Mouse (Mus musculus) telencephalon, adult 2 months (tissue): ENCODE measurements at regions not wholly inside any gene's neighbourhood (a gene's known extent, or its start where the extent isn't known, plus 50 kb on each side); places are given as distances from the start of the nearest gene placed in this dataset.

Source experiments
- DNase-seq: peaks from one replicate; pipeline ENCODE4 v3.0.0-alpha.2; 2011; ENCODE audit warnings: low read depth, low spot score

DNA sequence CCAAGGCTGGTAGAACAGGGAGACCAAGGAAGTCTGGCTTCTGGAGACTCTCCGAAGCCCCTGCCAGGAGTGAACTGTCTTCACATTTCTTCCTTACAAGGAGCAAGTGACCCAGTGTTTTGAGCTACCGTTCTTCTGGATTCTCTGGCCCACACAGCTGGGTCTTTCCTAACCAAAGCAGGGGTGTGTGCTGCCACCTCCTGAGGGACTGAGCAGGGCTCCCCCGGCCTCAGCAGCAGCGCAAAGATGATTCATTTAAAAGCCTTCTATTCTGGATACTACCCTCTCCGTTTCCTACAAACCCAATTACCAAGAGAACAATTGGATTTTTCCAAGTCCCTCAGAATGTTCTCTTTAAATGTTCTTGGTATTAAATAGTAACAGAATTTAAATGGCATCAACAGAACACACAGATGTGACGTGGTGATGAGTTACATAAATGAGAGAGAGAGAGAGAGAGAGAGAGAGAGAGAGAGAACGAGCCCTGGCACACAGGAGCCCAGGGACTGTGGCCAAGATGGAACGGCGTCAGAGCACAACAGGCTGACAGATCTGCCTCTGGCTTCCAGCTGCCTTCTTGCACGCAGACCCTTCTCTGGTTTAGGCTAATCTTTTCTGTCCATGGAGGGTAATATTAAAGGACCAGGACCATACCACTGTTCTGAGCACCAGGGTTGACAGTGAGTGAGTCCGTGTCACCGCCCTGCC is 191.6 kb downstream of the Agtpbp1 start:
- peak; percentile 78 for DNase-seq

DNA sequence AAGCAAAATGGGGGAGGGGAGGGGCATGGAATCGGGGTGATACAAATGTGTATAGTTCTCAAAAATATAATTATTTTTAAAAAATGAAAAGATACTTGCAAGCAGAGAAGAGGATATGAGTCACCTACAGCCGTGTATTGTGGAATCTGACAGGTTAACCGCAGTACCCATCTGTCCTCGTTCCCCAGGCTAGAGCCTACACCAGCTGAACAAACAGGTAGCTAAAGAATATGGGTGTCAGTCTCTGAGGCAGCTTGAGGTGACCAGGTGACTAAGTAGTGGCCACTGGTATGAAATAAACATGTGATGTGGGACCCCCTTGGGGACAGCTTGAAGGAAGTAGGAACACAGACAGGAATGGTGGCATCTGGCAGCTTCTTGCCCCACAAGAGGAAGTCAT is 192.2 kb downstream of the Agtpbp1 start:
- DNase-seq: no peak

DNA sequence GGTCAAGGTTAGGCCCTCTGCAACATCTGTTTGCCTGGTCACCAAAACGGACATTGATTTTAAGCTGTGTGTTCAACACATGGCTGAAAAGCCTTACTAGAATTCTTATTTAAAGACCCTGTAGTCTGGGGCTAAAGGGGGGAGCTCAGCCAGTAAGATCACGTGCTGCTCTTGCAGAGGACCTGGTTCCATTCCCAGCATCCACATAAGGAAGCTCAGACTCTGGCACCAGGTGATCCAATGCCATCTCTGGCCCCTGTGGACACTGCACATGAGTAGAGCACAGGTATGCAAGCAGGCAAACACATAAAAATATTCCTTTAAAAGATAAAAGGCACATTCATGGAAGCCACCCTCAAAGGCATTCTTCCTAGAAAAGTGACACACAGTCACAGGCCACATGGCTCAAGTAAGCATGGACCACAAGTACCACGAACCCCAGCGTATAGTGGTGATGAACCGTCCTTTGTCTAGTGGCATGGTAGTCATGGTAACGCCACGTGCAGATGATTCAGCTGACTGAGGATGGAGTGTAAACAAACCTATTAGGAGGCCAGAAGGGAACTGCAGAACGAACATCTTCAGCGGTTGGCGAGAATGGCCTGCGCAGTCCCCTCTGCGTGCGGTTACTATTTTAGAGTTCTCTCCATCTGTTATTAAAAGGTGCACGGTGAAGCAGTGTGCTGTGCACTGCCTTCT is 197.3 kb downstream of the Agtpbp1 start:
- DNase-seq: no peak

DNA sequence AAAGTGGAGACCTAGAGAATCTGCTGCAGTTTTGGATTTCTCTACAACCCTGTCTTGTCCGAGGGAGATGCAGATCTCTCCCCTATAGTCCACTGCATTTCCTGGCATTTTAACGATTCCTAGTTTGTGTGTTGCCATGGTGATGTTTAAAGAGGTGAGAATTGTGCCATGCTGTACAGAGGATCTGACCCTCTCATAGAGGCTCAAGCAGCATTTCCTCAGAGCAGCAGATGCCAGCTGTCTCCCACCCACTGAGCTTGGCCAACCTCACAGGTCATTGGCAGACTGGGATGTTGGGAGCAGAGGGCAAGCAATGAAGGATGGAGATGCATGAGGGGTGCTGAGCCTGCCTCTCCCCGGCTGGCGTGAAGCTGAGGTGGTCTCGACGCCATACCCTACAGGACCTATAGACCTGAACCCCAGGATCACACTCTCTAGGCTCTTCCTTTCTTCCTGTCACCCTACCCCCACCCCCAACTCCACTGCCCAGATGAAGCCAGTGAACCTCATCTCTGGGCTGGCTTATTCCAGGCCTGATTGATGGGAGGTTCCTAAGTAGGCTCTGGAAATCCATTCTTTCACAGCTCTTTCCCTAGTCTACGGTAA is 198.0 kb downstream of the Agtpbp1 start:
- DNase-seq: no peak

DNA sequence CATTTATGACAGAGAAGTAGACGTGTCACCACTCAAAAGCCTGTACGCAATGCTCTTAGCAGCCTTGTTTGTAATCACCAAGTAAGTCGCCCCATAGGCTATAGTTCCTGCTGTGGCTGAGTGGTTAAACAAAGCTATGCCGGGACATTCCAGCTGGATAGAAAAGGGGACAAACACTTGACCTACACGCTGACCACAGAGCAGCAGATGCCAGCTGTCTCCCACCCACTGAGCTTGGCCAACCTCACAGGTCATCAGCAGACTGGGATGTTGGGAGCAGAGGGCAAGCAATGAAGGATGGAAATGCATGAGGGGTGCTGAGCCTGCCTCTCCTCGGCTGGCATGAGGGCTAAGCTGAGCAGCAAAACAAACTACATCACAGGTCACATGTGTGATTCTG is 199.2 kb downstream of the Agtpbp1 start:
- DNase-seq: no peak

DNA sequence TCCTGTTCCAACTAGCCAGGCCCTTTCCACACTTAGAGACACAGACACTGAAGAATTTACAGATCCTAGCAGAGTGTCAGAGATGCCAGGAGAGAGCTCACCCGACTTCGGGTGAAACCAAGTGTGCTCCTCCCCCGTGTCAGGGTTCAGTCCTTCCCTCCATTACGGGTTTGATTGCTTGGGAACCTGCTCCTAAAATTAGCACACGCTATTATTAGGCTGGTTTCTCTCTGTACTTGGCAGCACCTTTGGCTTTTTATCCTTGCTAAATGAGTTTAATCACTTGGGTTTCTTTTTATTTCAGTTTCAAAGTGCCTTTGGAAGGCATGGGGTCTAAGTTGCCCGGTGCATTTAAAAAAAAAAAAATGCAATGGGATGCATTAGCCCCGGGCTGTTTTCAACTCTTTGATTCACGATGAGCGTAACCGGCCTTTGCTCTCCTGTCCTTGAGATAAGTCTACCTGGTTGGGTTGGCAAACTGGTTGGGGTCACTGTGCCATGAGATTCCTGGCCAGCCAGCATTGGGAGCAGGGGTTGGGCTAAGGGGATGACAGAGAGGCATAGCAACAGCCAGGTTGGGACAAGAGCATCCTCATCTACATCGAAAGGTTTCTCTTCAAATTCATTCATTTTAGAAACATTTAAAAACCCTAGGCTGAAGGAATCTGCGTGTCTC is 214.7 kb downstream of the Agtpbp1 start:
- no peak for DNase-seq

DNA sequence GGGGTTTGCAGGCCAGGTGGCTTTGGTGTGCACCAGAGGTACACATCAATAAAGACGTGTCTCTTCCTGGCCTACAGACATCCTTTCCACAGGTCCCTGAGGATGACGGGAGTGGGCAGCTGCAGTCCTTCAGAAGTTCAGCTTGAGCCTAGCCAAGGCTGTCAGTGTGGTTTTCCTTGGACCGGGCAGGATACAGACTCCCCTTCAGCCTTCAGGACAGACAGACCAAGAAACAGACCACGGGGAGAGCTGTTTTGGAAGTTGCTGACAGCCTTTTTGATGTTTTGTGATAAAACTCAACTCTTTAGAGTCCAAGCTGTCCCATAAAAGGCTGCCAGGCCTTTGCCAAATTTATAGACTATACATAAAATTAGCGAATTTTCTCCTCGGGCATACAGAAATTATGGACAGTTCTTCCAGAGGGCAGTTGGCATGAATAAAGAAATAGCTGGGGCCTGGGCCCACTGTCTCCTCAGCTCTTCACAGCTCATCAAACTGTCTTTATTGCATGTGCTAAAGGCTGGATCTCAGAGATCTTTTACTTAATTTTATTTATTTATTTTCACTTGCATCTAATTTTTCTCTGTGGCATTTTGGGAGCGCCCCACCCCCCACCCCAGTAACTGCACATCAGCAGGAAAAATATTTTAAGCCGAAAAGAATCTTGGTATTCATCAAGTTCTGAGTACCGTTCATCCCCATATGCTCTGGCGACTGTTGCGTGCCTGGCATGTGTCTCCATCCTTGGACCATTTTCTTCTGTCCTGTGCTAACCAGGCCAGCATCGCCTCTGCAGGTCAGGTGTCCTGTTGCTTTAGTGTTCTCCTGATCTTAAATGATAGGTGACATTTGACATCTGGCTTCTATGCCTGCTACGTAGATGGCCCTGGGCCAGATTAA is 216.2 kb downstream of the Agtpbp1 start:
- no peak for DNase-seq

DNA sequence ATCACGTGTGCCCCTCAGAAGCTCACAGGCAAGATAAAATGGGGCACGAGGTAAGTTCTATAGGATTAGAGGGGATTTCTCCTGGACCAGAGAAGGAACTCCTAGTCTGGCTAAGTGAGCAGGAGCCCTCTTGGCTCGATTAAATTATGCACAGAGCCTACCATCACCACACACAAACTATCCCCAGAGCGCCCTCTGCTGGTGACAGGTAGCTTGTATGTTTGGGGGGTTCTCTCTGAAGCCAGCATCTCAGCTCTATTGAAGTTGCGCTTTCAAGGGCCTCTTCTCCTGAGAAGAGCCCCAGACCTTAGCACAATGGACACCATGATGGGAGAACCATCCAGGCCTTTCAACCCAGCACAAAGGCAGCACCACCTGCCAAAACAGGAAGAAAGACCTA is 219.6 kb downstream of the Agtpbp1 start:
- DNase-seq: peak; percentile 72

DNA sequence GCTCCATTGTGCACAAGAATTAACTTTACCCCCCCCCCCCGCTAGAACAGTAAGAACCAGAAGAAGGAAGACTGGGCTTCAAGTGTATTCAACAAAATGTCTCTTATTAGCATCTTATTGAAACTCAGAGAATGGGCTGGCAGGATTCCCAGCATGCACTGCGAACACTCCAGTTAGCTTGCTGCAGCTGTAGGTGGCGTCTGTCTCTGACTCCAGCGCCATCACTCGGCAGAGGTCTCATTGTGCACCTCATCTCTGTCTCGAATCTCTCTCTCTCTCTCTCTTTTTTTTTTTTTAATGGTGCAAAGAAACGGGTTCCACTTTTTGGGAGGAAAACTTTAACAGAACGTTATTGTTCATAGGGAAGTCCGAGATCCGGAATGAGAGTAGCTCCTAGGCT is 221.6 kb downstream of the Agtpbp1 start:
- DNase-seq: no peak

DNA sequence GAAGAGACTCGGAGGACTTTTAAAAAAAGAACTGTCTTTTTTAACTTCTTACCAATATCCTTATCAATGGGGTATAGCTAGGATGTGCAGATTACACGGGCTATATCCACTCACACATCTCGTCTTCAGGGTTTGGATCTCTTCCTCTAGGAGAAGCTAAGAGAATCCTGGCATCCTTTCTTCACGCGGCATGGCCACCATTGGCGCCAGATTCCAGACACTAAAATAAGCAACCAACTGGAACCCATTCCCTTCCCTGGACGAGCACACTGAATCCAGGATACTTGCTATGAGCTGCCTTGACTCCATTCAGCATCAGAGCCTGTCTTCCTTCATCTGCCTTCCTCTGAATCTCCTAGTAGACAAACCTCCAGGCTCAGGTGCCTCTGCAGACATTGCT is 223.7 kb downstream of the Agtpbp1 start:
- peak; percentile 34 for DNase-seq

DNA sequence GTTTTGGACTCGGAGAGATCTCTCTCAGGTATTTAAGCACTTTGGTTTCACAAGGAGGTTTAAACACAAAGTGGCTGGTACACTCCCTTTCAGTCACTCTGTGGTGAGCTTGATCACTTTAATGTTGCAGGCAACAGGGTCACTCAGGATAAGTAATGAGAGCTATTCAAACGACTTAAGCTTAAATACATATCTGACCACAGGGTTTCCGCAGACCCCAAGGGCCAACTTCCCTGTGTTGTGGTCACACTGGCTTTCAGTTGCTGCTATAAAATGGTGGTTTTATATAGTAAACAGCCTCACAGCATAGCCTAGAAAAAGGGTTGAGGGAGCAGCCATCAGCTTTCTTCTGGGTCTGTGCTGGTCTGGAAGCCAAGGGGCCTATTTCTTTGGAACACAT is 225.0 kb downstream of the Agtpbp1 start:
- DNase-seq: no peak

DNA sequence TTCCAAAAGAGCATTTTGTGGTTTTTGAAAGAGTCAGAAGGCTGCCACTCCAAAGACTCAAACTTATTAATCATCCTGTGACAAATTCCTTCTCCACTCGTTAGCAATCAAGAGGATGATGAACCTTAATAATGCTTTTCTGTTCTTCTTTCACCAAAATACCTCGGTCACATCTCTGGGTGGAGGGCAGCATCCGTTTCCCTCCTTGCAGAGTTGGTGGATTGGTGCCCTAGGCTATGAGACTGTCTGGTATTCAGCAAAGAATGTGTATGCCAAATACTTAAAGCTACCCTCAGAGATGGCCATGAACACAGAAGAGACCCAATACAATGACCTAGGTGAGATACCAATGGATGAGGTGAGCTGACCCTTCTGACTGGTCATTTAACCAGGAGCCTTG is 226.6 kb downstream of the Agtpbp1 start:
- DNase-seq: no peak

DNA sequence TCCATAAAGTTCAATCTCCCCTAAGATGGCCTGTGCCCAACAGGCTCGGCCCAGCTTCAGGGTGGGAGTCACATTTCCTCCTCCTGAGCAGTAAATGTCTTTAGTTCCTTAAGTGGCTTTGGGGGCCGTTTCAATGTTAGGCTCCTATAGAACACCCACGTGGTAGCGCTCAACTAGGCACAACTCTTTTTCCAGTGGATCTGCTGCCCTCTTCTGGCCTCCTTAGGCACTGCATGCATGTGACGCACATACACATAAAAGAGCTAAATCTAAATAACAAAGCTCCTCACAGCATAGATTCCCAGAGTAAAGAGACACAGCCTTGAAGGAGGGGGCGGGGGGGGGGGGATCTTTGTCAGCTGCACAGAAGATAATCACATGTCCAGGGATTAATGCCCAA is 233.6 kb downstream of the Agtpbp1 start:
- DNase-seq: no peak

DNA sequence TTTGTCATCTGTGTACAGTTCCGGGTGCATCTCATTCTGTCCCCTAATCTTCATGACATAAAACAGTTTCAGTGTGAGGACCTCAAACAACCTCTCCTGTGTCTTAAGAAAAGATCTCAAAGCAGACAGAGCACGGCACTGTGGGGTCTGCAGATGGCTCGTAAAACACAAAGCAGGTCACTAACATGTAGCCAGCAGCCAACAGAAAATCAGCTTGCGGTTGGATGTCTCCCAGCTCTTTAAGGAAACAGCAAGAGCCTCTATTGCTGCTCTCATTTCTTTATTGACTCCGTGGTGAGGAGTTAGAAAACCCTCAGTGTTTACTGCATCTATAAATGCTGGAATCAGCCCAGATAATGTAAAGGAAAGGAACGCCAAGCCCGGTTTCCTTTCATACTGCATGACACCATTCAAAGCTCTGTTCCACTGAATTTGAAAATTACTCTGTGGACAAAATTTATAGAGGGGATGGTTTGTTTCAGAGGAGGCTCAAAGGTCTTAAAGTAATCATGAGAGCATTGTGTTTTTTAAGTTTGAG is 234.3 kb downstream of the Agtpbp1 start:
- no peak for DNase-seq

DNA sequence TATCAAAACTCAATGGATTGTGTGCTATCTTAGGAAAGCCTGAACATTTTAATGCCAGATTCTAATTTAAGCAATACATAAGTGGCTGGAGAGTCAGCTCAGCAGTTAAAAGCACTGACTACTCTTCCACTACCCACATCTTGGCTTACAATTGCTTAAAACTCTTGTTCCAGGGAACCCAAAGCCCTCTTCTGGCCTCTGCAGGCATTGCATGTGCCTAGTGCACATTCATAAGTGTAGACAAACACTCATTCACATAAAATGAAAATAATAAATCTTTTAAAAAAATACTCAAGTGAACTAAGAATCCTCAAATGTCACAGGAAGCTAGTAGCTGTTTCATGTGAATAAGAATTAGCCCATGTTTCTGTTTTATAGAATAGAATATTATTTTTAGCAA is 236.5 kb downstream of the Agtpbp1 start:
- DNase-seq: no peak

DNA sequence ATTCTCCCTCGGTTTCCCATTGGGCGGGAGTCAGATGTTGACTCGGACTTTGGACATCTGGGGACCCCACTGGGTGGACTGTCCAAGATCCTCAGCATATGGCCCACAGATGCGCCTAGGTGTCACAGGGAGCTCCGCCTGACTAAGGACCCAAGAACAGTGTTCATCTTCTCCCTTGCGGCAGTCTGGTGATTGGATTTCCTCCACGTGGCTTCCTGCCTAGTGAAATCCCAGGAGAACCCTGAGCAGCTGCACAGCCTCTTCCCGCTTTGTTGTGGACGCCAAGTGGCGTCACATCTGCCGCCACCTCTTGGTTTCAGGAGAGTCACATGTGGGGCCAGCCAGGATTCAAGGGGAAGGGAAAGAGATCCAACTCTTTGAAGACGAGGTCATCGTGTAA is 243.2 kb downstream of the Agtpbp1 start:
- DNase-seq: no peak

DNA sequence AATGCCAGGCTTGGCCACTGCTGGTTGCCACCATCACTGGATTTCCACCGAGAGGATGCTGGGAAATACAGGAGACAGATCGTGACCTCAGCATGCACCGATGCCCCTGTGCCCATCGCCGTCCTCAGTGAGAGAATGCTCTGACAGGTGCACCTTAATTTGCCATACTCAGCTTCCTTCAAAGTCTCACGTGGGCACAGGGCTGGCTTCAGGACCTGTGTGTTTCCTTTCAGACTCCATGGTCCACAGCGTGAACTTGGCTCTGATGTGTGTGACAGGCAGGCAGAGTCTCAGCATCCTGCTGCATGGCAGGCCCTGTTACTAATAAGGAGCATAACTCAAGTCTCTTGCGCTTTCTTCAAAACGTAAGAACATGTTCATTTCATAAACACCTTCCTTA is 246.6 kb downstream of the Agtpbp1 start:
- no peak for DNase-seq

DNA sequence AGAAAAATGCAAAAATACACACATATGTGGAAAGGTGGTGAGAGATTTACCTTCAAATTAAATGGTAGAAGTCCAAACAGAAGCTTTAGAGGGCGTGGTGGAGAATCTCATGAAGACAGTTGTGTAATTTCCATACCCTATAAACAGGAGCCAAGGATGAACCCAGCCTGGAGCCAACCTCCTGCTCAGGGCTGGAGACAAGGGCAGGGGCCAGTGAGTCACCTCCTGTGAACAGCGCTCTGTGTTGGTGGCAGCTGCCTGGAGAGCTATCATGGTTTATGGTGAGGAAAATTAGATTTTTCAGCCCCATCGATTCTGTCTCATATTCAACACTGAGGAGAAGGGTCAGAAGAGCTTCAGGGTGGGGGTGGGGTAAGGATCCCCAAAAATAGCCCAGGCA is 261.1 kb downstream of the Agtpbp1 start:
- DNase-seq: no peak

DNA sequence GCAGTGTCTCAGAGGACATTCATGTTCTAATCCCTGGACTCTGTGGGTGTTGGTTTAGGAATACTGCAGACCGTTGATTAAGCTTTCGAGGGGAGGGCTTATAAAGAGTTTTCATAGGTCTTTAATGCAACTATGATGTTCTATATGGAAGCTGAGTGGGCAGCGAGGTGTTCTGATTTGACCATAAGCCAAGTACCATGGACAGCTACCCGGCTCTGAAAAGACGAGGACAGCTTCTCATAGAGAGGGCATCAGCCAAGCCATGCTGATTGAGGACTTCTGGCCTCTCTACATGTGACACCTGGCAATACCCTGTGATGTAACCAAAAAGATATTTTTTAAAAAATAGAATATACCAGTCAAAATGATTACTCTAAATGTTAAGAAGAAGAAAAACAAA is 261.6 kb downstream of the Agtpbp1 start:
- no peak for DNase-seq

DNA sequence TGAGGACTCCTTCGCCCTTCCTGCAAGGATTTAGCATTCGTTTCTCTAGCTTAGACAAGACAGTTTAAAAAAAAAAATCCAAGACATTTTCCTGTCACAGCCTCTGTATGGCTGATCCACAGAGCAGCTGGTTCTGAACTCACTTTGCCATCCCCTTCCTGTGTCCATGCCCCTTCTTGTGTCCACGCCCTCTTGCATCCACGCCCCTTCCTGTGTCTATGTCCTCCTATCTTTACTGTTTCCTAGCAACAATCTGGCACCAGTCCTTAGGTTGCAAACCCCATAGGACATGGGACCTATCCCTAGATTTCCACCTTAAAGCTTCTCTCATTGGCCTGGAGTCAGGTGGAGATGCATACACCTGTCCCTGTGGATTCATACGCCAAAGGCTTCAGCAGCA is 264.8 kb downstream of the Agtpbp1 start:
- no peak for DNase-seq

DNA sequence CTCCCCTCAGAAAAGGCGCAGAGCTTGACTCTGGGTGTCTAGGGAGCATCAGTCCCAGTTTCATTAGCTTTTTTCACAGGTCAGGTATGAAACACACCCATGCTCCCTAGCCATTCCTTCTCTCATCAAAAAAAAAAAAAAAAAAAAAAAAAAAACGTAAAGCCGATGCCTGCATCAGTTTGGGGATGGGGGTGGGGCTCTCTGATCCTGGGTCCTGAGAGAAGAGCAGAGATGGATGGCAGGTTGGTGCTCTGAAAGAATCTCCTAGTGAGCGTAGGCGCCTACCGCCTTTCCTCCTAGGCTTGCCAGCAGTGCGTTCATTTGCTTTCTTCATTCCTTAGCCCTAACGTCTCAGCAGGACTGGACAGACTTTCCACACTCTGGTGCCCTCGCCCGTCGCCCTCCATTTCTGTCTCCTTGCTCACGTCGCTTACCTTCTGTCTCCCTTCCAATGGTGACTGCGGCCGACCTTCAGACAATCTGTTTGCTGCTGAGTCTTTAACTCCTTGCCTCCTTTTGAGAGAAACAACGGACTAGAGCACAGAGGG is 267.5 kb downstream of the Agtpbp1 start:
- no peak for DNase-seq
